Mouse (Mus musculus): ENCODE data around the gene Hist2h3b.

GRCm38 (mm10) chr3:96221640-96222038 is 46.8 kb upstream of the Hist2h3b start:
- no peak for TF ChIP-seq GATA1 (IDR thresholded peaks at IDR 0.05; ENCODE audit: low read length)
- TF ChIP-seq TAL1 (IDR thresholded peaks at IDR 0.05; ENCODE audit: low read length) = no peak
